Mouse (Mus musculus) gastrocnemius, adult 2 months (tissue): ENCODE data around the gene Jph4. TPM values are rescaled to one million over a fixed set of nuclear protein-coding genes. Genes with fewer than 3 reads are reported as not detected.

Source experiments
- DNase-seq: peaks from one replicate; pipeline ENCODE4 v3.0.0; 2022
- H3K27ac ChIP-seq: fragments of 200-600 bp; 2 replicates; pipeline ENCODE4 v1.8.1; 2022; ENCODE audit warnings: mild to moderate bottlenecking
- H3K4me3 ChIP-seq: fragments of 200-600 bp; 2 replicates; pipeline ENCODE4 v1.8.1; 2022; ENCODE audit warnings: mild to moderate bottlenecking, moderate library complexity
- CTCF ChIP-seq: fragments of 200-600 bp; IDR thresholded peaks from 2 replicates; pipeline ENCODE4 v1.8.1; 2022; ENCODE audit warnings: antibody characterized with exemption, mild to moderate bottlenecking, moderate library complexity
- intact Hi-C: fragments of 180-260 bp; cut with DNase I; formaldehyde crosslinking; loops from one replicate; pipeline ENCODE4 v1.15.1; 2025
- total RNA-seq, 2 experiments: library from RNA; stranded (reverse); gene quantifications; 2 replicates each; pipeline ENCODE4 v1.2.3; 2021

Jph4 gene
- total RNA-seq, 2 experiments from 2014 or later: 0.08 TPM; not detected in 1

DNA sequence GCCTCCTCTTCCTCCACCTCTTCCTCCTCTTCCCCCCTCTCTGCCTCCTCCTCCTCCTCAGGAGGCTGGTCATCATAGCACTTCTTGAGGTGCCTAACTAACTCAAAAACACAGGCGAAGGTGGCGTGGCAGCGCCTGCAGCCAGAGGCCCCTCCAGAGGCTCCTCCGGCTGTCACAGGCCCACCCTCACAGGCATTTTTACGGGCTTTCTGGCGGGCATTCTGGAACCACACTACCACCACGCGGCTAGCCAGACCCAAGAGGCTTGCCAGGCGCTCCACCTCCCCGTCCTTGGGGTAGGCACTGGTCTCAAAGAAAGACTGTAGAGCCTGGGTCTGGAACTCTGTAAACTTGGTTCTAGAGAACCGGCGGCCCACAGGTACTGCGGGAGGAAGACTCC lies 51.3 kb downstream of the Jph4 start:
- TF ChIP-seq CTCF: no peak

GRCm38 (mm10) chr14:55064481-55065370 lies 52.0 kb downstream of the Jph4 start:
- intact Hi-C loops: no loop called here
- H3K27ac ChIP-seq: no peak overlapping the region
- no peak for DNase-seq
- no peak for TF ChIP-seq CTCF
- H3K4me3 ChIP-seq: no peak overlapping the region

More for the DNA sequence above, 51.3 kb downstream of the Jph4 start:
- intact Hi-C loops: no loop called here
- DNase-seq: no peak
- Histone ChIP-seq H3K4me3 (no peak overlapping the region), H3K27ac (no peak overlapping the region)

DNA sequence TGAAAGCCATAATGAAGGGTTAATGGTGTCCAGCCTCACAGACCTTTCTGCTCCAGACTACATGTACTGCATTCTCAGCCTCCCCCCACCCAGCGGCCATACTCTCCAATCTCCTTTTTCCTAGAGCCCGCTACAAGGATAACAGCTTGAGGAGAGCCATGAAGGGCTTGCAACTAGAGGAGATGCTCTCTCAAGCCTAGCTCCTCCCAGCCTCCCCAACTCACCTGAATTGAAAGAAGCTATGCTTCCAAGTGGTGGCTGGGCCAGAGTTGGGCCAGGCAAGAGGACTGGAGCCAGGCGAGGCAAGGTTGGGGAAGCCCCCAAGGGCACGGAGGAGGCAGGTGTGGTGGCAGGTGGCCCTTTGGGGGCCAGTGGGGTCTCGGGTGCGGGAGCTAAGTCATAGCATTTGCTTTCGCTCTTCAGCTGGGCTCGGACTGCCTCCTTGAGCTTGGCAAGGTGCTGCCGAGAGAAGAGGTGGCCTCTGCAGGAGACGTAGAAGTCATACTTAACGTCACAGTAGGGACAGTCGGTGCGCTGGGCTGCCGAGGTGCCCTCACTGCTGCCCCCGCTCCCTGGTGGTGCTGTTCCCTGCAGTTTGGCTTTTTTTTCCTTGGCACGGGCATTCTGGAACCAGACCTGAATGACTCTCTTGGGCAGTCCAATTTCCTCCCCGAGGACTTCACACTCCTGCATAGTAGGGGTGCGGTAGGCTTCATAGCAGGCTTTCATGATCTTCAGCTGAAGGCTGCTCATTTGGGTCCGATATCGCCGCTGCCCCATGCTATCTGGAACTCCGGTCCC lies 53.0 kb downstream of the Jph4 start:
- no peak for DNase-seq
- intact Hi-C loops: no loop called here
- Histone ChIP-seq H3K27ac (no peak overlapping the region), H3K4me3 (no peak overlapping the region)
- no peak for TF ChIP-seq CTCF

DNA sequence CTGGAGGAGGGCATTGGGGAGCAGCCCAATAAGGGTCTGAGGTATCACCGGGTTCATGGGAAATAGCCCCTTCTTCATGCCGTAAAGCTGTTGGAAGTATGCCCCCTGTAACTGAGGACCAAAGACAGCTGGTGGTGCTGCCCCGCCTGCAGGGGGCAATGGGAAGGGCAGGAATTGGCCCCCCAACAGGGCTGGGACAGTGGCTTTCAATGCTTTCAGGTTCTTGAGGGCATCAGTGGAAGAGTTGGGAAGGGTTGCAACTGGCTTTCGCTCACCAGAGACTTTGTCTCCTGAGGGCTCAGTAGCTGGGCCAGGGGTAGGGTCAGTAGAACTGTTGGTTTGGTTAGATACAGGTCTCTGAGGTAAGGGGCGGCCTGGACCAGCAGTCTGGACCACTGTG lies 53.6 kb downstream of the Jph4 start:
- no peak overlapping the region for H3K27ac ChIP-seq
- intact Hi-C loops: no loop called here
- TF ChIP-seq CTCF: no peak
- H3K4me3 ChIP-seq: no peak overlapping the region
- DNase-seq: no peak

- H3K27ac ChIP-seq: no peak overlapping the region
- no peak for DNase-seq
- no peak overlapping the region for H3K4me3 ChIP-seq
- TF ChIP-seq CTCF: no peak
- intact Hi-C loops: no loop called here
Observed at GRCm38 (mm10) chr14:55062626-55063025, 54.1 kb downstream of the Jph4 start.

GRCm38 (mm10) chr14:55061845-55062244 lies 54.9 kb downstream of the Jph4 start:
- Histone ChIP-seq H3K27ac (no peak overlapping the region), H3K4me3 (no peak overlapping the region)
- DNase-seq: no peak
- intact Hi-C loops: no loop called here
- TF ChIP-seq CTCF: no peak

- Histone ChIP-seq H3K27ac (no peak overlapping the region), H3K4me3 (no peak overlapping the region)
- intact Hi-C loops: no loop called here
- TF ChIP-seq CTCF: no peak
- no peak for DNase-seq
Observed at GRCm38 (mm10) chr14:55059931-55060330, 56.8 kb downstream of the Jph4 start.

GRCm38 (mm10) chr14:55059009-55059408 lies 57.7 kb downstream of the Jph4 start:
- no peak for DNase-seq
- intact Hi-C loops: no loop called here
- TF ChIP-seq CTCF: no peak
- H3K27ac ChIP-seq: no peak overlapping the region
- no peak overlapping the region for H3K4me3 ChIP-seq

Other genes with a start within 250 kb of the Jph4 start
- 1 to 10 TPM; 3.0 to 5.2 TPM for gene Homez, start 246.0 kb downstream of the Jph4 start, total RNA-seq
- 1 to 10 TPM; 2.6 to 3.5 TPM for gene Ppp1r3e, start 239.4 kb downstream of the Jph4 start, total RNA-seq
- gene Bcl2l2, start 233.6 kb downstream of the Jph4 start, total RNA-seq: 10 to 100 TPM; 23.1 to 26.8 TPM
- gene Gm20521, start 233.5 kb downstream of the Jph4 start, total RNA-seq: 1 to 10 TPM in 1 of 2 experiments, under 1 TPM in 1; 0.56 to 4.4 TPM
- gene Pabpn1, start 224.4 kb downstream of the Jph4 start, total RNA-seq: 10 to 100 TPM; 52.5 to 63.3 TPM
- 1 to 10 TPM; 1.0 to 1.4 TPM for gene Slc22a17, start 203.8 kb downstream of the Jph4 start, total RNA-seq
- gene Efs, start 190.8 kb downstream of the Jph4 start, total RNA-seq: 1 to 10 TPM; 1.1 to 1.4 TPM
- not detected for gene Il25, start 184.2 kb downstream of the Jph4 start, total RNA-seq
- under 1 TPM in 1 of 2 experiments, not detected in 1; 0.25 TPM for gene Cmtm5, start 180.7 kb downstream of the Jph4 start, total RNA-seq
- 100 to 1,000 TPM; 109 to 348 TPM for gene Myh6, start 150.0 kb downstream of the Jph4 start, total RNA-seq
- not detected for gene Gm17428, start 140.0 kb downstream of the Jph4 start, total RNA-seq
- gene Myh7, start 122.3 kb downstream of the Jph4 start, total RNA-seq: 1,000 to 10,000 TPM in 1 of 2 experiments, 100 to 1,000 TPM in 1; 520 to 1,662 TPM
- gene Ngdn, start 101.5 kb downstream of the Jph4 start, total RNA-seq: 10 to 100 TPM; 18.1 to 19.9 TPM
- gene Zfhx2, start 24.6 kb downstream of the Jph4 start, total RNA-seq: 1 to 10 TPM; 5.1 to 6.0 TPM
- 10 to 100 TPM; 12.6 to 14.3 TPM for gene Thtpa, start 22.2 kb downstream of the Jph4 start, total RNA-seq
- 1 to 10 TPM; 5.3 to 6.0 TPM for gene Ap1g2, start 10.3 kb downstream of the Jph4 start, total RNA-seq
- not detected for gene Dhrs2, start 105.1 kb upstream of the Jph4 start, total RNA-seq